Mouse (Mus musculus): ENCODE results near the gene Asb2. TPM values are rescaled to one million over a fixed set of nuclear protein-coding genes. Genes with fewer than 3 reads are reported as not detected.

Asb2 gene
- polyA plus RNA-seq, 1 experiment, result 1.2 TPM

- TF ChIP-seq POLR2A (IDR thresholded peaks at IDR 0.05; ENCODE audit: borderline replicate concordance, extremely low read depth, insufficient read depth, insufficient read length, poor library complexity, severe bottlenecking), result no peak
- no peak for TF ChIP-seq CTCF (IDR thresholded peaks at IDR 0.05; ENCODE audit: borderline replicate concordance, extremely low read depth, insufficient read depth, insufficient read length)
These were observed 3.4 kb upstream of the Asb2 start for GRCm38 (mm10) chr12:103358951-103359801.

GRCm38 (mm10) chr12:103358216-103358615, 2.4 kb upstream of the Asb2 start:
- TF ChIP-seq POLR2A (IDR thresholded peaks at IDR 0.05; ENCODE audit: borderline replicate concordance, extremely low read depth, insufficient read depth, insufficient read length, poor library complexity, severe bottlenecking), result no peak
- TF ChIP-seq CTCF (IDR thresholded peaks at IDR 0.05; ENCODE audit: borderline replicate concordance, extremely low read depth, insufficient read depth, insufficient read length), result no peak
- DNase-seq (ENCODE audit: low read depth), result no peak

More at GRCm38 (mm10) chr12:103358951-103359801, 3.4 kb upstream of the Asb2 start:
- DNase-seq (ENCODE audit: low read depth), result no peak

- DNase-seq (ENCODE audit: low read depth), result no peak
- TF ChIP-seq POLR2A (IDR thresholded peaks at IDR 0.05; ENCODE audit: borderline replicate concordance, extremely low read depth, insufficient read depth, insufficient read length, poor library complexity, severe bottlenecking) (no peak), CTCF (IDR thresholded peaks at IDR 0.05; ENCODE audit: borderline replicate concordance, extremely low read depth, insufficient read depth, insufficient read length) (no peak)
These were observed 581 bp upstream of the Asb2 start for GRCm38 (mm10) chr12:103356415-103356748.

GRCm38 (mm10) chr12:103353538-103353937, 2.3 kb downstream of the Asb2 start:
- TF ChIP-seq CTCF (IDR thresholded peaks at IDR 0.05; ENCODE audit: borderline replicate concordance, extremely low read depth, insufficient read depth, insufficient read length), result peak; percentile 55
- TF ChIP-seq POLR2A (IDR thresholded peaks at IDR 0.05; ENCODE audit: borderline replicate concordance, extremely low read depth, insufficient read depth, insufficient read length, poor library complexity, severe bottlenecking), result no peak
- DNase-seq (ENCODE audit: low read depth), result peak; percentile 68

- TF ChIP-seq POLR2A (IDR thresholded peaks at IDR 0.05; ENCODE audit: borderline replicate concordance, extremely low read depth, insufficient read depth, insufficient read length, poor library complexity, severe bottlenecking), result no peak
- TF ChIP-seq CTCF (IDR thresholded peaks at IDR 0.05; ENCODE audit: borderline replicate concordance, extremely low read depth, insufficient read depth, insufficient read length), result no peak
- no peak for DNase-seq (ENCODE audit: low read depth)
These were observed 3.1 kb downstream of the Asb2 start for GRCm38 (mm10) chr12:103352735-103353134.

- TF ChIP-seq POLR2A (IDR thresholded peaks at IDR 0.05; ENCODE audit: borderline replicate concordance, extremely low read depth, insufficient read depth, insufficient read length, poor library complexity, severe bottlenecking), result no peak
- TF ChIP-seq CTCF (IDR thresholded peaks at IDR 0.05; ENCODE audit: borderline replicate concordance, extremely low read depth, insufficient read depth, insufficient read length), result peak; percentile 92
- DNase-seq (ENCODE audit: low read depth), result peak; percentile 90
These were observed 7.3 kb downstream of the Asb2 start for GRCm38 (mm10) chr12:103348506-103348905.

- TF ChIP-seq CTCF (IDR thresholded peaks at IDR 0.05; ENCODE audit: borderline replicate concordance, extremely low read depth, insufficient read depth, insufficient read length) (no peak), POLR2A (IDR thresholded peaks at IDR 0.05; ENCODE audit: borderline replicate concordance, extremely low read depth, insufficient read depth, insufficient read length, poor library complexity, severe bottlenecking) (no peak)
- DNase-seq (ENCODE audit: low read depth), result no peak
These were observed 8.4 kb downstream of the Asb2 start for GRCm38 (mm10) chr12:103347406-103347805.

GRCm38 (mm10) chr12:103346945-103347344, 8.9 kb downstream of the Asb2 start:
- TF ChIP-seq POLR2A (IDR thresholded peaks at IDR 0.05; ENCODE audit: borderline replicate concordance, extremely low read depth, insufficient read depth, insufficient read length, poor library complexity, severe bottlenecking), result no peak
- no peak for TF ChIP-seq CTCF (IDR thresholded peaks at IDR 0.05; ENCODE audit: borderline replicate concordance, extremely low read depth, insufficient read depth, insufficient read length)
- DNase-seq (ENCODE audit: low read depth), result no peak

- no peak for DNase-seq (ENCODE audit: low read depth)
- no peak for TF ChIP-seq CTCF (IDR thresholded peaks at IDR 0.05; ENCODE audit: borderline replicate concordance, extremely low read depth, insufficient read depth, insufficient read length)
- TF ChIP-seq POLR2A (IDR thresholded peaks at IDR 0.05; ENCODE audit: borderline replicate concordance, extremely low read depth, insufficient read depth, insufficient read length, poor library complexity, severe bottlenecking), result no peak
These were observed 10.9 kb downstream of the Asb2 start for GRCm38 (mm10) chr12:103344934-103345333.

- TF ChIP-seq POLR2A (IDR thresholded peaks at IDR 0.05; ENCODE audit: borderline replicate concordance, extremely low read depth, insufficient read depth, insufficient read length, poor library complexity, severe bottlenecking), result no peak
- TF ChIP-seq CTCF (IDR thresholded peaks at IDR 0.05; ENCODE audit: borderline replicate concordance, extremely low read depth, insufficient read depth, insufficient read length), result no peak
- DNase-seq (ENCODE audit: low read depth), result no peak
These were observed 12.3 kb downstream of the Asb2 start for GRCm38 (mm10) chr12:103343456-103343855.

- TF ChIP-seq CTCF (IDR thresholded peaks at IDR 0.05; ENCODE audit: borderline replicate concordance, extremely low read depth, insufficient read depth, insufficient read length) (no peak), POLR2A (IDR thresholded peaks at IDR 0.05; ENCODE audit: borderline replicate concordance, extremely low read depth, insufficient read depth, insufficient read length, poor library complexity, severe bottlenecking) (no peak)
- no peak for DNase-seq (ENCODE audit: low read depth)
These were observed 14.6 kb downstream of the Asb2 start for GRCm38 (mm10) chr12:103341212-103341611.
